Mouse (Mus musculus): ENCODE measurements around the gene Rassf8. TPM values are rescaled to one million over a fixed set of nuclear protein-coding genes. Genes with fewer than 3 reads are reported as not detected.

The Rassf8 gene
- polyA plus RNA-seq, 1 experiment from 2014 or later = 2.9 TPM

- Histone ChIP-seq H3K4me3 (no peak overlapping the region), H3K4me2 (no peak overlapping the region), H3K36me3 (ENCODE audit: poor library complexity, severe bottlenecking) (no peaks in the 10 kb centered on the region), H3K4me1 (peaks cover 1% of the 10 kb centered on the region; the same call in 1 of the 2 replicates), H3K9me3 (replicated peaks) (no peaks in the 10 kb centered on the region), H3K27ac (no peak overlapping the region), H3K9ac (no peak overlapping the region), H3K27me3 (no peaks in the 10 kb centered on the region)
- ATAC-seq = no peak
- 76% methylated on average over 7 of the region's 7 CpGs for WGBS
Measured at GRCm38 (mm10) chr6:145792373-145792772, 45.8 kb downstream of the Rassf8 start.

GRCm38 (mm10) chr6:145793109-145793593 is 46.6 kb downstream of the Rassf8 start:
- Histone ChIP-seq H3K4me2 (no peak overlapping the region), H3K36me3 (ENCODE audit: poor library complexity, severe bottlenecking) (no peaks in the 10 kb centered on the region), H3K4me3 (no peak overlapping the region), H3K9me3 (replicated peaks) (no peaks in the 10 kb centered on the region), H3K9ac (no peak overlapping the region), H3K27me3 (no peaks in the 10 kb centered on the region), H3K27ac (no peak overlapping the region), H3K4me1 (peaks cover 8% of the 10 kb centered on the region; the same call in 1 of the 2 replicates)
- ATAC-seq = peak; percentile 27; the same call in 1 of the 2 replicates
- WGBS = 25% methylated on average over 4 of the region's 4 CpGs

GRCm38 (mm10) chr6:145794671-145795070 is 48.1 kb downstream of the Rassf8 start:
- ATAC-seq = no peak
- Histone ChIP-seq H3K4me3 (no peak overlapping the region), H3K4me2 (no peak overlapping the region), H3K9ac (no peak overlapping the region), H3K9me3 (replicated peaks) (no peaks in the 10 kb centered on the region), H3K4me1 (peaks cover 8% of the 10 kb centered on the region; the same call in 1 of the 2 replicates), H3K27ac (no peak overlapping the region), H3K36me3 (ENCODE audit: poor library complexity, severe bottlenecking) (no peaks in the 10 kb centered on the region), H3K27me3 (no peaks in the 10 kb centered on the region)
- WGBS = 63% methylated on average over 4 of the region's 4 CpGs

- no peak overlapping the region for H3K9ac ChIP-seq
- no peaks in the 10 kb centered on the region for H3K36me3 ChIP-seq (ENCODE audit: poor library complexity, severe bottlenecking)
- no peak for ATAC-seq
- H3K27me3 ChIP-seq = no peaks in the 10 kb centered on the region
- H3K27ac ChIP-seq = no peak overlapping the region
- H3K9me3 ChIP-seq (replicated peaks) = no peaks in the 10 kb centered on the region
- no peak overlapping the region for H3K4me3 ChIP-seq
- peaks cover 8% of the 10 kb centered on the region; the same call in 1 of the 2 replicates for H3K4me1 ChIP-seq
- H3K4me2 ChIP-seq = no peak overlapping the region
- WGBS = 63% methylated on average over 14 of the region's 14 CpGs
Measured at GRCm38 (mm10) chr6:145796191-145797023, 49.9 kb downstream of the Rassf8 start.

GRCm38 (mm10) chr6:145797692-145798091 is 51.1 kb downstream of the Rassf8 start:
- Histone ChIP-seq H3K36me3 (ENCODE audit: poor library complexity, severe bottlenecking) (no peaks in the 10 kb centered on the region), H3K4me3 (no peak overlapping the region), H3K27ac (0 out of 2 replicates have a peak overlapping the region, but pooled peaks have one; percentile 25), H3K27me3 (no peaks in the 10 kb centered on the region), H3K4me1 (peaks cover 8% of the 10 kb centered on the region; the same call in 1 of the 2 replicates), H3K4me2 (no peak overlapping the region), H3K9ac (no peak overlapping the region), H3K9me3 (replicated peaks) (no peaks in the 10 kb centered on the region)
- 50% methylated on average over 3 of the region's 3 CpGs for WGBS
- peak; percentile 66 for ATAC-seq

- ATAC-seq = no peak
- Histone ChIP-seq H3K27me3 (no peaks in the 10 kb centered on the region), H3K9ac (no peak overlapping the region), H3K27ac (no peak overlapping the region), H3K4me1 (peaks cover 20% of the 10 kb centered on the region), H3K36me3 (ENCODE audit: poor library complexity, severe bottlenecking) (no peaks in the 10 kb centered on the region), H3K9me3 (replicated peaks) (no peaks in the 10 kb centered on the region), H3K4me2 (no peak overlapping the region), H3K4me3 (no peak overlapping the region)
- 80% methylated on average over 3 of the region's 3 CpGs for WGBS
Measured at GRCm38 (mm10) chr6:145801796-145802488, 55.4 kb downstream of the Rassf8 start.

GRCm38 (mm10) chr6:145802881-145803280 is 56.3 kb downstream of the Rassf8 start:
- Histone ChIP-seq H3K9ac (no peak overlapping the region), H3K4me2 (no peak overlapping the region), H3K27ac (no peak overlapping the region), H3K4me3 (no peak overlapping the region), H3K9me3 (replicated peaks) (no peaks in the 10 kb centered on the region), H3K4me1 (peaks cover 15% of the 10 kb centered on the region), H3K27me3 (no peaks in the 10 kb centered on the region), H3K36me3 (ENCODE audit: poor library complexity, severe bottlenecking) (no peaks in the 10 kb centered on the region)
- ATAC-seq = no peak
- 86% methylated on average over 8 of the region's 8 CpGs for WGBS

GRCm38 (mm10) chr6:145804276-145804675 is 57.7 kb downstream of the Rassf8 start:
- Histone ChIP-seq H3K27ac (no peak overlapping the region), H3K4me1 (peaks cover 13% of the 10 kb centered on the region), H3K4me3 (no peak overlapping the region), H3K9ac (no peak overlapping the region), H3K9me3 (replicated peaks) (no peaks in the 10 kb centered on the region), H3K36me3 (ENCODE audit: poor library complexity, severe bottlenecking) (no peaks in the 10 kb centered on the region), H3K27me3 (no peaks in the 10 kb centered on the region), H3K4me2 (no peak overlapping the region)
- WGBS = 53% methylated on average over 3 of the region's 3 CpGs
- ATAC-seq = no peak

GRCm38 (mm10) chr6:145806784-145807183 is 60.2 kb downstream of the Rassf8 start:
- Histone ChIP-seq H3K9ac (no peak overlapping the region), H3K27me3 (no peaks in the 10 kb centered on the region), H3K4me1 (peaks cover 20% of the 10 kb centered on the region), H3K36me3 (ENCODE audit: poor library complexity, severe bottlenecking) (no peaks in the 10 kb centered on the region), H3K9me3 (replicated peaks) (no peaks in the 10 kb centered on the region), H3K4me3 (no peak overlapping the region), H3K4me2 (no peak overlapping the region), H3K27ac (no peak overlapping the region)
- 25% methylated on average over 2 of the region's 2 CpGs for WGBS
- peak; percentile 72 for ATAC-seq

- ATAC-seq = no peak
- no peak overlapping the region for H3K9ac ChIP-seq
- H3K27ac ChIP-seq = no peak overlapping the region
- no peaks in the 10 kb centered on the region for H3K9me3 ChIP-seq (replicated peaks)
- H3K27me3 ChIP-seq = no peaks in the 10 kb centered on the region
- peaks cover 20% of the 10 kb centered on the region for H3K4me1 ChIP-seq
- WGBS = 92% methylated on average over 9 of the region's 9 CpGs
- no peaks in the 10 kb centered on the region for H3K36me3 ChIP-seq (ENCODE audit: poor library complexity, severe bottlenecking)
- H3K4me3 ChIP-seq = no peak overlapping the region
- H3K4me2 ChIP-seq = no peak overlapping the region
Measured at GRCm38 (mm10) chr6:145807929-145808328, 61.4 kb downstream of the Rassf8 start.

- Histone ChIP-seq H3K27ac (no peak overlapping the region), H3K36me3 (ENCODE audit: poor library complexity, severe bottlenecking) (no peaks in the 10 kb centered on the region), H3K9ac (no peak overlapping the region), H3K4me1 (peaks cover 17% of the 10 kb centered on the region), H3K9me3 (replicated peaks) (no peaks in the 10 kb centered on the region), H3K4me2 (no peak overlapping the region), H3K4me3 (no peak overlapping the region), H3K27me3 (no peaks in the 10 kb centered on the region)
- 85% methylated on average over 7 of the region's 7 CpGs for WGBS
- ATAC-seq = no peak
Measured at GRCm38 (mm10) chr6:145809566-145809965, 63.0 kb downstream of the Rassf8 start.

- WGBS = 78% methylated on average over 6 of the region's 6 CpGs
- H3K27me3 ChIP-seq = no peaks in the 10 kb centered on the region
- H3K36me3 ChIP-seq (ENCODE audit: poor library complexity, severe bottlenecking) = no peaks in the 10 kb centered on the region
- no peaks in the 10 kb centered on the region for H3K9me3 ChIP-seq (replicated peaks)
- H3K4me2 ChIP-seq = no peak overlapping the region
- no peak for ATAC-seq
- peaks cover 17% of the 10 kb centered on the region for H3K4me1 ChIP-seq
- H3K4me3 ChIP-seq = no peak overlapping the region
- no peak overlapping the region for H3K27ac ChIP-seq
- no peak overlapping the region for H3K9ac ChIP-seq
Measured at GRCm38 (mm10) chr6:145810015-145810414, 63.5 kb downstream of the Rassf8 start.

Measured in forebrain, embryonic 13.5 days (tissue).